Mouse (Mus musculus): Measurements from ENCODE around the gene Ifit3b. TPM values are rescaled to one million over a fixed set of nuclear protein-coding genes. Genes with fewer than 3 reads are reported as not detected.
"Not testable (repeated sequence)": the region's sequence is repeated elsewhere in the genome, so short reads cannot be mapped to it uniquely, and the experiment has no call there.

The Ifit3b gene
- not detected in 2 replicates for polyA plus RNA-seq (2014; fragmentation: Nextera tagmentation; extraction: Ambion mirVana)

- ATAC-seq (peak; percentile 62), DNase-seq (ENCODE audit: low spot score) (peak; percentile 58)
- not testable (repeated sequence) for H3K36me3 ChIP-seq (ENCODE audit: control insufficient read depth, insufficient read depth, low read length); H3K9me3 ChIP-seq (replicated peaks; ENCODE audit: control insufficient read depth, low read length); H3K9ac ChIP-seq (ENCODE audit: low read length); H3K27me3 ChIP-seq (replicated peaks; ENCODE audit: control insufficient read depth, insufficient read depth, low read length); H3K4me2 ChIP-seq (ENCODE audit: low read length); H3K27ac ChIP-seq (ENCODE audit: low read depth, low read length); H3K4me1 ChIP-seq (ENCODE audit: control insufficient read depth, insufficient read depth, low read length); H3K4me3 ChIP-seq (ENCODE audit: low read depth, low read length)
- 38% methylated on average over 4 of the region's 4 CpGs for WGBS
Measured at GRCm38 (mm10) chr19:34607237-34608051, at the start of gene Ifit3b. Ifit3b (plus strand) TSS chr19:34607970.

GRCm38 (mm10) chr19:34562556-34562955 lies 45.2 kb upstream of the Ifit3b start:
- Histone ChIP-seq H3K4me2 (ENCODE audit: low read length) (no peak overlapping the region), H3K4me1 (ENCODE audit: control insufficient read depth, insufficient read depth, low read length) (no peaks in the 10 kb centered on the region), H3K36me3 (ENCODE audit: control insufficient read depth, insufficient read depth, low read length) (no peaks in the 10 kb centered on the region), H3K27me3 (replicated peaks; ENCODE audit: control insufficient read depth, insufficient read depth, low read length) (no peaks in the 10 kb centered on the region), H3K9me3 (replicated peaks; ENCODE audit: control insufficient read depth, low read length) (no peaks in the 10 kb centered on the region), H3K4me3 (ENCODE audit: low read depth, low read length) (no peak overlapping the region), H3K27ac (ENCODE audit: low read depth, low read length) (no peak overlapping the region), H3K9ac (ENCODE audit: low read length) (no peak overlapping the region)
- ATAC-seq = no peak
- DNase-seq (ENCODE audit: low spot score) = no peak

- Histone ChIP-seq H3K36me3 (ENCODE audit: control insufficient read depth, insufficient read depth, low read length) (no peaks in the 10 kb centered on the region), H3K9me3 (replicated peaks; ENCODE audit: control insufficient read depth, low read length) (no peaks in the 10 kb centered on the region), H3K27me3 (replicated peaks; ENCODE audit: control insufficient read depth, insufficient read depth, low read length) (no peaks in the 10 kb centered on the region), H3K4me1 (ENCODE audit: control insufficient read depth, insufficient read depth, low read length) (no peaks in the 10 kb centered on the region), H3K27ac (ENCODE audit: low read depth, low read length) (no peak overlapping the region), H3K9ac (ENCODE audit: low read length) (no peak overlapping the region), H3K4me2 (ENCODE audit: low read length) (no peak overlapping the region), H3K4me3 (ENCODE audit: low read depth, low read length) (no peak overlapping the region)
- DNase-seq (ENCODE audit: low spot score) (no peak), ATAC-seq (no peak)
- WGBS = 71% methylated on average over 1 of the region's 1 CpGs
Measured at GRCm38 (mm10) chr19:34566178-34566784, 41.5 kb upstream of the Ifit3b start.

GRCm38 (mm10) chr19:34568988-34569895 lies 38.5 kb upstream of the Ifit3b start:
- Histone ChIP-seq H3K4me2 (ENCODE audit: low read length) (no peak overlapping the region), H3K4me3 (ENCODE audit: low read depth, low read length) (no peak overlapping the region), H3K4me1 (ENCODE audit: control insufficient read depth, insufficient read depth, low read length) (no peaks in the 10 kb centered on the region), H3K9ac (ENCODE audit: low read length) (no peak overlapping the region), H3K27me3 (replicated peaks; ENCODE audit: control insufficient read depth, insufficient read depth, low read length) (no peaks in the 10 kb centered on the region), H3K27ac (ENCODE audit: low read depth, low read length) (no peak overlapping the region), H3K9me3 (replicated peaks; ENCODE audit: control insufficient read depth, low read length) (no peaks in the 10 kb centered on the region), H3K36me3 (ENCODE audit: control insufficient read depth, insufficient read depth, low read length) (0 out of 2 replicates have a peak, but pooled peaks cover 3% of the 10 kb centered on the region)
- no peak for DNase-seq (ENCODE audit: low spot score)
- WGBS = 90% methylated on average over 7 of the region's 7 CpGs
- no peak for ATAC-seq

- H3K9ac ChIP-seq (ENCODE audit: low read length) = no peak overlapping the region
- no peaks in the 10 kb centered on the region for H3K27me3 ChIP-seq (replicated peaks; ENCODE audit: control insufficient read depth, insufficient read depth, low read length)
- H3K27ac ChIP-seq (ENCODE audit: low read depth, low read length) = no peak overlapping the region
- H3K36me3 ChIP-seq (ENCODE audit: control insufficient read depth, insufficient read depth, low read length) = 0 out of 2 replicates have a peak, but pooled peaks cover 3% of the 10 kb centered on the region
- WGBS = 85% methylated on average over 4 of the region's 4 CpGs
- H3K4me1 ChIP-seq (ENCODE audit: control insufficient read depth, insufficient read depth, low read length) = no peaks in the 10 kb centered on the region
- no peaks in the 10 kb centered on the region for H3K9me3 ChIP-seq (replicated peaks; ENCODE audit: control insufficient read depth, low read length)
- no peak overlapping the region for H3K4me3 ChIP-seq (ENCODE audit: low read depth, low read length)
- ATAC-seq (no peak), DNase-seq (ENCODE audit: low spot score) (no peak)
- H3K4me2 ChIP-seq (ENCODE audit: low read length) = no peak overlapping the region
Measured at GRCm38 (mm10) chr19:34569896-34570476, 37.8 kb upstream of the Ifit3b start.

- Histone ChIP-seq H3K27ac (ENCODE audit: low read depth, low read length) (no peak overlapping the region), H3K4me1 (ENCODE audit: control insufficient read depth, insufficient read depth, low read length) (no peaks in the 10 kb centered on the region), H3K4me3 (ENCODE audit: low read depth, low read length) (no peak overlapping the region), H3K9me3 (replicated peaks; ENCODE audit: control insufficient read depth, low read length) (no peaks in the 10 kb centered on the region), H3K27me3 (replicated peaks; ENCODE audit: control insufficient read depth, insufficient read depth, low read length) (no peaks in the 10 kb centered on the region), H3K9ac (ENCODE audit: low read length) (no peak overlapping the region), H3K4me2 (ENCODE audit: low read length) (no peak overlapping the region), H3K36me3 (ENCODE audit: control insufficient read depth, insufficient read depth, low read length) (0 out of 2 replicates have a peak, but pooled peaks cover 3% of the 10 kb centered on the region)
- WGBS = 91% methylated on average over 1 of the region's 1 CpGs
- no peak for ATAC-seq
- DNase-seq (ENCODE audit: low spot score) = no peak
Measured at GRCm38 (mm10) chr19:34571080-34571479, 36.7 kb upstream of the Ifit3b start.

GRCm38 (mm10) chr19:34573650-34574049 lies 34.1 kb upstream of the Ifit3b start:
- no peaks in the 10 kb centered on the region for H3K9me3 ChIP-seq (replicated peaks; ENCODE audit: control insufficient read depth, low read length)
- no peak overlapping the region for H3K27ac ChIP-seq (ENCODE audit: low read depth, low read length)
- no peaks in the 10 kb centered on the region for H3K4me1 ChIP-seq (ENCODE audit: control insufficient read depth, insufficient read depth, low read length)
- no peak overlapping the region for H3K9ac ChIP-seq (ENCODE audit: low read length)
- H3K4me2 ChIP-seq (ENCODE audit: low read length) = no peak overlapping the region
- ATAC-seq (no peak), DNase-seq (ENCODE audit: low spot score) (no peak)
- no peaks in the 10 kb centered on the region for H3K27me3 ChIP-seq (replicated peaks; ENCODE audit: control insufficient read depth, insufficient read depth, low read length)
- 0 out of 2 replicates have a peak, but pooled peaks cover 3% of the 10 kb centered on the region for H3K36me3 ChIP-seq (ENCODE audit: control insufficient read depth, insufficient read depth, low read length)
- H3K4me3 ChIP-seq (ENCODE audit: low read depth, low read length) = no peak overlapping the region
- 95% methylated on average over 5 of the region's 5 CpGs for WGBS

- 66% methylated on average over 1 of the region's 1 CpGs for WGBS
- no peaks in the 10 kb centered on the region for H3K9me3 ChIP-seq (replicated peaks; ENCODE audit: control insufficient read depth, low read length)
- 0 out of 2 replicates have a peak, but pooled peaks cover 3% of the 10 kb centered on the region for H3K36me3 ChIP-seq (ENCODE audit: control insufficient read depth, insufficient read depth, low read length)
- no peak overlapping the region for H3K4me3 ChIP-seq (ENCODE audit: low read depth, low read length)
- H3K27me3 ChIP-seq (replicated peaks; ENCODE audit: control insufficient read depth, insufficient read depth, low read length) = no peaks in the 10 kb centered on the region
- no peaks in the 10 kb centered on the region for H3K4me1 ChIP-seq (ENCODE audit: control insufficient read depth, insufficient read depth, low read length)
- H3K27ac ChIP-seq (ENCODE audit: low read depth, low read length) = no peak overlapping the region
- ATAC-seq (no peak), DNase-seq (ENCODE audit: low spot score) (no peak)
- H3K4me2 ChIP-seq (ENCODE audit: low read length) = no peak overlapping the region
- no peak overlapping the region for H3K9ac ChIP-seq (ENCODE audit: low read length)
Measured at GRCm38 (mm10) chr19:34577121-34577520, 30.6 kb upstream of the Ifit3b start.

Measured in forebrain, embryonic 14.5 days (tissue).